Mouse (Mus musculus) hindbrain, embryonic 16.5 days (tissue): ENCODE data around the gene Maco1. TPM values are rescaled to one million over a fixed set of nuclear protein-coding genes. Genes with fewer than 3 reads are reported as not detected.

ENCODE experiments used
- ATAC-seq: fragments of 200-750 bp; cut with Nextera tagmentation; 2 replicates; pipeline ENCODE4 v1.8.0; 2017; ENCODE audit warnings: moderate TSS enrichment, moderate library complexity
- H3K27ac ChIP-seq: fragments of 300-500 bp; sonication (generic); 2 replicates; pipeline ENCODE4 v1.5.1; 2014; ENCODE audit warnings: low read depth, mild to moderate bottlenecking, control low read depth, low read length, moderate library complexity
- H3K27me3 ChIP-seq: fragments of 300-500 bp; sonication (generic); replicated peaks from 2 replicates; pipeline ENCODE4 v1.6.1; 2014; ENCODE audit warnings: low read length; ENCODE audit not compliant: control insufficient read depth, insufficient read depth
- H3K36me3 ChIP-seq: fragments of 300-500 bp; sonication (generic); 2 replicates; pipeline ENCODE4 v1.6.1; 2014; ENCODE audit warnings: mild to moderate bottlenecking, low read length, moderate library complexity, mixed read lengths; ENCODE audit not compliant: control insufficient read depth, insufficient read depth
- H3K4me1 ChIP-seq: fragments of 300-500 bp; sonication (generic); 2 replicates; pipeline ENCODE4 v1.6.1; 2014; ENCODE audit warnings: low read depth, low read length; ENCODE audit not compliant: control insufficient read depth, insufficient read depth
- H3K4me2 ChIP-seq: fragments of 300-500 bp; sonication (generic); 2 replicates; pipeline ENCODE4 v1.6.1; 2014; ENCODE audit warnings: mild to moderate bottlenecking, low read length, control low read depth, moderate library complexity
- H3K4me3 ChIP-seq: fragments of 300-500 bp; sonication (generic); 2 replicates; pipeline ENCODE4 v1.5.1; 2014; ENCODE audit warnings: mild to moderate bottlenecking, low read length, control low read depth, moderate library complexity
- H3K9ac ChIP-seq: fragments of 300-500 bp; sonication (generic); 2 replicates; pipeline ENCODE4 v1.6.1; 2014; ENCODE audit warnings: low read depth, mild to moderate bottlenecking, control low read depth, low read length, moderate library complexity
- H3K9me3 ChIP-seq: fragments of 300-500 bp; sonication (generic); 2 replicates; pipeline ENCODE4 v1.6.1; 2014; ENCODE audit warnings: mild to moderate bottlenecking, low read length, moderate library complexity; ENCODE audit not compliant: control insufficient read depth
- WGBS: fragments of 180-500 bp; shearing (Covaris S2); extraction: QIAGEN DNeasy Blood & Tissue Kit; methylation state at CpG from one replicate; pipeline ENCODE4 v1.1.7; 2014; 5-methylcytosine and 5-hydroxymethylcytosine counted together
- polyA plus RNA-seq: library from polyadenylated mRNA; unstranded; fragments of >200 nt; fragmentation: Nextera tagmentation; extraction: Ambion mirVana; gene quantifications from 2 replicates; pipeline ENCODE4 v1.2.1, GENCODE M21; 2015

Maco1 gene
- polyA plus RNA-seq, 1 experiment from 2014 or later, result 75.4 TPM

DNA sequence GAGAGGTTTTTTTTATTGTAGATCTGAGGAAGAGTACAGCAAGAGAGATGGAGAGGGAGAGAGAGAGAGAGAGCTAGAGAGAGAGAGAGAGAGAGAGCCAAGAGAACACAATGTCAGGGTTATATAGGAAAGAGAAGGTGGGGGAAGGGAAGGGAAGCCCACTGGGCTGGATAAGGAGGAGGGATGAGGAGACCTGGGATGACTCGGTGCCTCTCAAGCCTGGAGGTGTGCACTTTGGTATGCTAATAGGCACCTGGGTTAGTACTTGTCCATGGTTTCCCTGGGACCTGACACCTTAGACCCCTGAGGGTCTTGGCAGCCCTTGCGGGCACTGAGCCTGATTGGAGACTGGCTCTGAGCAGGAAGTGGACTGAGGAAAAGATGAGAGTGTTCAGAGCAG, 18.8 kb upstream of the Maco1 start:
- no peaks in the 10 kb centered on the region for H3K4me1 ChIP-seq
- no peak overlapping the region for H3K27ac ChIP-seq
- H3K4me2 ChIP-seq, result no peak overlapping the region
- H3K9me3 ChIP-seq, result no peaks in the 10 kb centered on the region
- H3K36me3 ChIP-seq, result no peaks in the 10 kb centered on the region
- no peak overlapping the region for H3K9ac ChIP-seq
- H3K27me3 ChIP-seq, result peaks cover 15% of the 10 kb centered on the region
- WGBS, result 63% methylated on average over 2 of the region's 2 CpGs
- ATAC-seq, result no peak
- H3K4me3 ChIP-seq, result no peak overlapping the region

DNA sequence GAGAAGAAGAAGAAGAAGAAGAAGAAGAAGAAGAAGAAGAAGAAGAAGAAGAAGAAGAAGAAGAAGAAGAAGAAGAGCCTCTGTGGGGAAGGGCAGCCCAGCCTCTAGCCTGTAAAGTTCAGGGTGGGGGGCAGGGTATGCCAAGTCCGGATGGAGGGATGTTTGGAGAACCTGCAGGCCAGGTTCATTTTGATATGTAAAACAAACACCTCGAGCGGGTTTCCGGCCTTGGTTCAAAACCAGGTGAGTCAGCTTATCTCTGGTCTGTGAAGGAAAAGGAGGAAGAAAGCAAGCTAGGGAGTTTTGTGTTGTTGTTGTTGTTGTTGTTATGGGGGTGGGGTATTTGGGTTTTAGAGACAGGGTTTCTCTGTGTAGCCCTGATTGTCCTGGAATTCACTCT, 18.3 kb upstream of the Maco1 start:
- no peak overlapping the region for H3K4me2 ChIP-seq
- H3K27ac ChIP-seq, result no peak overlapping the region
- H3K36me3 ChIP-seq, result no peaks in the 10 kb centered on the region
- H3K4me3 ChIP-seq, result no peak overlapping the region
- no peak overlapping the region for H3K9ac ChIP-seq
- H3K9me3 ChIP-seq, result no peaks in the 10 kb centered on the region
- H3K4me1 ChIP-seq, result no peaks in the 10 kb centered on the region
- no peak for ATAC-seq
- H3K27me3 ChIP-seq, result peaks cover 15% of the 10 kb centered on the region
- WGBS, result 49% methylated on average over 4 of the region's 4 CpGs

DNA sequence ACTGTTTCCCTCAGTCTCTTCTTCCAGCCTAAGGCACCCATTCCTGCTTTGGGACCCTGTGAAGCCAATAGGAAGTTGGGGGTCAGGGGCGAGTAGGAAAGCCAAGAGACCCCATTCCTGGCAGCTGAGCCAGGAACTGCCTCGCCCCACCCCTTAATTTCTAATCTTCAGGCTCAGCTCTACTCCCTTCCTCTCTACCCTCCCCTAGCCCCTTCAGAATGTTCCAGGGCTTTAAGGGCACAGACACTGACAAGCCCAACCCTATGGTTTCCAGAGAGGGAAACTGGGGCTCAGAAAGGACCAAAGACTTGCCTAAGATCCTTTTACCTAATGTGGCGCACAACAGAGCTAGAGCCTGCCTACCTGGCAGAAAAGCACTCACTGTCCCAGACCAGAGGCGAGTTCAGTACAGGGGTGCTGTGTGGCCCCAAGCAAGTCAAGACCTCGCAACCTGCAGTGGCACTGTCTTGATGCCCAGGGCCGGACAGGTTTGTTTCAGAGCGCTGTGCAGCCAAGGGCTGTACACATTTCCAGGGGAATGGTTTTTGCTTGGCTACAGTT, 16.8 kb upstream of the Maco1 start:
- WGBS, result 58% methylated on average over 7 of the region's 7 CpGs
- no peaks in the 10 kb centered on the region for H3K36me3 ChIP-seq
- H3K9me3 ChIP-seq, result no peaks in the 10 kb centered on the region
- no peak for ATAC-seq
- peaks cover 15% of the 10 kb centered on the region for H3K27me3 ChIP-seq
- H3K4me2 ChIP-seq, result no peak overlapping the region
- no peaks in the 10 kb centered on the region for H3K4me1 ChIP-seq
- H3K27ac ChIP-seq, result no peak overlapping the region
- no peak overlapping the region for H3K4me3 ChIP-seq
- H3K9ac ChIP-seq, result no peak overlapping the region

DNA sequence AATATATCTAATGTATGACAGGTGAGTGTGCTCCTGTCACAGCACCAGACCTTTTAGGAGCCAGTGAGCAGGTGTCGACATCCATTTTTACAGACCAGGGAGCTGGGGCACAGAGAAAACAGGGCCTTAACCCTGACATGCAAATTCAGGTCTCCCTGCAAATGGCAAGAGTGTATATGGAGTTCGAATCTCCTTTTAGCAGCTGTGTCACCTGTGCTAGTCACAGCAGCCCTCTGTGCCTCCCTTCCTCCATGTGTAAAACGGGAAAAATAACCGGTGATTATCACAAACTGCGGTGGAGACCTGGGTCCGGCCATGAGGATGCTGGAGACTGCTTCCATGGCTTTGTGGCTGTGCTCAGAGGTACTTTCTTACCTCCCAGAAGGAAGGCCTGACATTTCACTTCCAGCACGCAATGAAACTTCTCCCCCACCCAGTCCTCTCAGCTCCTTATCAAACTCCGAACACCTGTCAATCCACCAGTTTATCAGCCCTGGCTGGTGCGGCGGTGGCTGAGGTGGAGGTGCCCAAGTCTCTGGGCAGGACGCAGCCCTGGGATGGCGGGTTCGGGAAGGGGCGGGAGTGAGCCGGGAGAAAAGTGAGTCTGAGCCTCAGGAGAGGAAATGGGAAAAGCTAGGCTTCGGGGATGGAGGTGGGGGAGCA, 16.1 kb upstream of the Maco1 start:
- Histone ChIP-seq H3K36me3 (no peaks in the 10 kb centered on the region), H3K4me2 (no peak overlapping the region), H3K27me3 (peaks cover 15% of the 10 kb centered on the region), H3K9me3 (no peaks in the 10 kb centered on the region), H3K27ac (no peak overlapping the region), H3K4me1 (no peaks in the 10 kb centered on the region), H3K4me3 (no peak overlapping the region), H3K9ac (no peak overlapping the region)
- no peak for ATAC-seq
- WGBS, result 11% methylated on average over 16 of the region's 16 CpGs

DNA sequence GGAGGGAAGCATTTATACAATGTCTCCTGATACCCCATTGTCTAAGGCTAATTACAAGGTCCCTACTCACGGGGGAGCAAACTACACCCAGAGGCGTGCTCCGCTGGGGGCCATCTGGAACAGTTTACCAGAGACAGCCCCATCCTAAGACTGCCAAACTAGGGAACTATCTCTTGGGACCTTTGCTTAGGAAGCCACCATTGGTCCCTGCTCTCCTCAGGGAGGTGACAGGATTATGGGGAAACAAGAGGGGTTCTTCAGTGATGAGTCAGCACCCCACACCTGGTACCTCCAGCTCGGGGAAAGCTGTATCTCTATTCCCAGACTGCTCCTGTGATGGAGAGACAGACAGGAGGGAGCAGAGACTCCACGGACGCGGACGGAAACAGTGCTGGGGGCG, 15.3 kb upstream of the Maco1 start:
- 32% methylated on average over 9 of the region's 9 CpGs for WGBS

DNA sequence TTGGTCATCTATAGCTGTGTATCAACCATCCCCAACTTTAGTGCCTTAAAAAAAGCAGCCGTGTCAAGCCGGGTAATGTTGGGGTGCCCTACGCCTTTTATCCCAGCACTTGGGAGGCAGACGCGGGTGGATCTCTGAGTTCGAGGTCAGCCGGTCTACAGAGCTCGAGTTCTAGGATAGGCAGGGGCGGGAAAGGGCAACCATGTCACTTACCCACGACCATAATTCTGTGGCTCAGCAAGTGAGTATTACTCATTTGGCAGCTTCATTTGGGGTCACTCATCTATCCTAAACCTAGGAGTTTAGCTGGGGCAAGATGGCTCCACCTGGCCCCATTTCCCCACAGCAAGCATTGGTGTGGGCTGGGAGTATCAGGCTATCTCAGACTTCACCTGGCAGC, 14.9 kb upstream of the Maco1 start:
- Histone ChIP-seq H3K4me1 (no peaks in the 10 kb centered on the region), H3K27me3 (peaks cover 15% of the 10 kb centered on the region), H3K9ac (no peak overlapping the region), H3K27ac (no peak overlapping the region), H3K4me3 (no peak overlapping the region), H3K36me3 (no peaks in the 10 kb centered on the region), H3K4me2 (no peak overlapping the region), H3K9me3 (no peaks in the 10 kb centered on the region)
- WGBS, result 91% methylated on average over 10 of the region's 10 CpGs
- ATAC-seq, result no peak

More for the DNA sequence above, 15.3 kb upstream of the Maco1 start:
- Histone ChIP-seq H3K27me3 (peaks cover 15% of the 10 kb centered on the region), H3K36me3 (no peaks in the 10 kb centered on the region), H3K9ac (no peak overlapping the region), H3K9me3 (no peaks in the 10 kb centered on the region), H3K4me2 (no peak overlapping the region), H3K27ac (no peak overlapping the region), H3K4me3 (no peak overlapping the region), H3K4me1 (no peaks in the 10 kb centered on the region)
- no peak for ATAC-seq

DNA sequence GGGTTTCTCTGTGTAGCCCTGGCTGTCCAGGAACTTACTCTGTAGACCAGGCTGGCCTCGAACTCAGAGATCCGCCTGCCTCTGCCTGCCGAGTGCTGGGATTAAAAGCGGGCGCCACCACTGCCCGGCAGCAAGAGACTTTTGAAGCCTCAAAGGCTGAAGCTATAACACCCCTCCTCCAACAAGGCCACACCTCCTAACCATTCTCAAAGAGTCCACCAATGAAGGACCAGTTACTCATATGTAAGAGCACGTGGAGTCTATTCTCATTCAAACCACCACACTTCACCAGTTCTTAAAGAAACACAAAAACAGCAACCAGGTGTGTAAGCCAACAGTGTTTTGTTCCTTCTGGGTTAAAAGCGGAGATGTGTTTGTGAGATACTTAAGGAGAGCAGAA, 14.5 kb upstream of the Maco1 start:
- H3K4me3 ChIP-seq, result no peak overlapping the region
- ATAC-seq, result no peak
- no peak overlapping the region for H3K4me2 ChIP-seq
- peaks cover 15% of the 10 kb centered on the region for H3K27me3 ChIP-seq
- no peaks in the 10 kb centered on the region for H3K9me3 ChIP-seq
- no peaks in the 10 kb centered on the region for H3K4me1 ChIP-seq
- WGBS, result 83% methylated on average over 8 of the region's 8 CpGs
- no peaks in the 10 kb centered on the region for H3K36me3 ChIP-seq
- H3K27ac ChIP-seq, result no peak overlapping the region
- no peak overlapping the region for H3K9ac ChIP-seq

DNA sequence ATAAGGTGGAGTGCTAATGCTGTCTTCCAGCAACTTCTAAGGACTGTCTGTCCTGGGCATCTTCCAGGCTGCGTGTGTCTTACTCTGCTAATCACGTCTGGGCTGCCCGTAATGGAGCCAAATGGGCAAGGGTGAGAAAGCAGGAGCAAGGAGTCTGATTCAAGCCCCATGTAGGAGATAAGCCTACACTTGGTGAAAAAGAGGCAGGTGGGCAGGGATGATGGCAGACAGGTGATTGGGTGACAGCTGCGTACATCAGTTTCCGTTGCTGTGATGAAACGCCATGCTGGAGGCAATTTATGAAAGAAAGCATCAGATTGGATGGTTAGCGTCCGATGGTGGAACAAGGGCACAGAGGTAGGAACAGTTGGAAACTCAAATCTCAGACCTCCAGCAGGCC, 14.1 kb upstream of the Maco1 start:
- no peak for ATAC-seq
- peaks cover 15% of the 10 kb centered on the region for H3K27me3 ChIP-seq
- 92% methylated on average over 8 of the region's 8 CpGs for WGBS
- no peak overlapping the region for H3K9ac ChIP-seq
- no peaks in the 10 kb centered on the region for H3K4me1 ChIP-seq
- H3K4me3 ChIP-seq, result no peak overlapping the region
- H3K4me2 ChIP-seq, result no peak overlapping the region
- H3K9me3 ChIP-seq, result no peaks in the 10 kb centered on the region
- no peaks in the 10 kb centered on the region for H3K36me3 ChIP-seq
- H3K27ac ChIP-seq, result no peak overlapping the region

DNA sequence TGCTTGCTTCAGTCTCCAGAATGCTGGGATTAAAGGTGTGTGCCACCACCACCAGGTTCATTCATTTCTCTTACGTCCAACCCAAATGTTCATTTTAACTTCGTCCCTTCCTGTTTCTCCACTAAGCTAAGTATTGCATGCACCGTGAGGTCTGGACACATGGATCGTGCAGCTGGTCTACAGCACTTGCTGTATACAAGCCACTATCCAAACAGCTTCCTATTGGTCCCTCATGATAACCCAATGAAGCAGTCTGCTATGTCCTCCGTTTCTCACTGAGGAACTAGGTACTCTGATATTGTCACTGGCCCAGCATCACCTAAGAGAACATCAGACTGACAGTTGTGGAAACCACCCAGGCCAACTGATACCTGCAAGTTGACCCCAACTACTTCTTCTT, 12.6 kb upstream of the Maco1 start:
- Histone ChIP-seq H3K27ac (no peak overlapping the region), H3K9ac (no peak overlapping the region), H3K36me3 (no peaks in the 10 kb centered on the region), H3K27me3 (peaks cover 15% of the 10 kb centered on the region), H3K4me1 (no peaks in the 10 kb centered on the region), H3K4me3 (no peak overlapping the region), H3K9me3 (no peaks in the 10 kb centered on the region), H3K4me2 (no peak overlapping the region)
- ATAC-seq, result no peak
- 94% methylated on average over 5 of the region's 5 CpGs for WGBS
